Mouse (Mus musculus) cortical plate, adult 2 months (tissue): ENCODE data around the gene Gp5. TPM values are rescaled to one million over a fixed set of nuclear protein-coding genes. Genes with fewer than 3 reads are reported as not detected.
"Not testable (repeated sequence)": the region's sequence is repeated elsewhere in the genome, so short reads cannot be mapped to it uniquely, and the experiment has no call there.

Experiments used
- H3K27ac ChIP-seq: fragments of 200-500 bp; 2 replicates; pipeline ENCODE4 v1.5.1; 2012; ENCODE audit warnings: low read length, control low read depth, inconsistent platforms; ENCODE audit not compliant: insufficient read depth
- H3K4me1 ChIP-seq: fragments of 200-500 bp; 2 replicates; pipeline ENCODE4 v1.6.1; 2011; ENCODE audit warnings: low read length; ENCODE audit not compliant: control insufficient read depth, insufficient read depth
- H3K4me3 ChIP-seq: fragments of 200-500 bp; 2 replicates; pipeline ENCODE4 v1.5.1; 2011; ENCODE audit warnings: mild to moderate bottlenecking, low read length, control low read depth; ENCODE audit not compliant: insufficient read depth
- CTCF ChIP-seq: fragments of 200-500 bp; IDR thresholded peaks from 2 replicates; pipeline ENCODE4 v1.5.1; 2011; ENCODE audit warnings: mild to moderate bottlenecking, control low read depth, low read length; ENCODE audit not compliant: insufficient read depth; ENCODE audit errors: extremely low read depth
- POLR2A ChIP-seq: fragments of 200-500 bp; IDR thresholded peaks from 2 replicates; pipeline ENCODE4 v1.6.1; 2011; ENCODE audit warnings: mild to moderate bottlenecking, low read length, control low read depth; ENCODE audit not compliant: insufficient read depth; ENCODE audit errors: extremely low read depth
- polyA plus RNA-seq: library from polyadenylated mRNA; depleted of rRNA; stranded (reverse); fragments of >200 nt; gene quantifications from 2 replicates; pipeline ENCODE4 v1.2.3, GENCODE M21; 2012; rRNA removed

Gene Gp5
- polyA plus RNA-seq: 0.84 and 1.2 TPM in 2 replicates

GRCm38 (mm10) chr16:30310647-30311046, at the start of gene Gp5:
TSS of gene Gp5 (minus strand) at chr16:30310779.
- Histone ChIP-seq H3K4me3 (peak within 1 kb of the TSS; percentile 29), H3K4me1 (no peaks in the 10 kb centered on the region), H3K27ac (no peak within 1 kb of the TSS)
- TF ChIP-seq CTCF (no peak), POLR2A (no peak)

- H3K4me3 ChIP-seq, H3K4me1 ChIP-seq, H3K27ac ChIP-seq: not testable (repeated sequence)
Observed at GRCm38 (mm10) chr16:30353489-30353888, 42.9 kb upstream of the Gp5 start.

GRCm38 (mm10) chr16:30314236-30314635, 3.7 kb upstream of the Gp5 start:
- Histone ChIP-seq H3K27ac (no peak overlapping the region), H3K4me3 (no peak overlapping the region), H3K4me1 (no peaks in the 10 kb centered on the region)
- no peak for TF ChIP-seq CTCF
- TF ChIP-seq POLR2A: no peak

- Histone ChIP-seq H3K4me1 (no peaks in the 10 kb centered on the region), H3K27ac (no peak overlapping the region), H3K4me3 (no peak overlapping the region; the same call in 1 of the 2 replicates)
- TF ChIP-seq CTCF (no peak), POLR2A (no peak)
Observed at GRCm38 (mm10) chr16:30310171-30310515, 436 bp downstream of the Gp5 start.

GRCm38 (mm10) chr16:30309395-30310170, 996 bp downstream of the Gp5 start:
- no peaks in the 10 kb centered on the region for H3K4me1 ChIP-seq
- TF ChIP-seq CTCF (no peak), POLR2A (peak; percentile 11; the same call in 1 of the 2 replicates)
- peak overlapping the region; percentile 29 for H3K4me3 ChIP-seq
- no peak overlapping the region for H3K27ac ChIP-seq

- Histone ChIP-seq H3K4me3 (peak overlapping the region; percentile 29), H3K4me1 (no peaks in the 10 kb centered on the region), H3K27ac (no peak overlapping the region)
- TF ChIP-seq POLR2A (peak; percentile 55), CTCF (no peak)
Observed at GRCm38 (mm10) chr16:30308616-30309394, 1.8 kb downstream of the Gp5 start.

- Histone ChIP-seq H3K27ac (no peak overlapping the region), H3K4me1 (no peaks in the 10 kb centered on the region), H3K4me3 (peak overlapping the region; percentile 29)
- TF ChIP-seq POLR2A (no peak), CTCF (no peak)
Observed at GRCm38 (mm10) chr16:30307961-30308615, 2.5 kb downstream of the Gp5 start.

GRCm38 (mm10) chr16:30307306-30307705, 3.3 kb downstream of the Gp5 start:
- Histone ChIP-seq H3K4me3 (no peak overlapping the region), H3K4me1 (no peaks in the 10 kb centered on the region), H3K27ac (no peak overlapping the region)
- TF ChIP-seq CTCF (no peak), POLR2A (no peak)

GRCm38 (mm10) chr16:30306102-30306501, 4.5 kb downstream of the Gp5 start:
- H3K27ac ChIP-seq: no peak overlapping the region
- TF ChIP-seq CTCF: no peak
- no peak for TF ChIP-seq POLR2A
- H3K4me3 ChIP-seq: no peak overlapping the region
- no peaks in the 10 kb centered on the region for H3K4me1 ChIP-seq

- TF ChIP-seq POLR2A (no peak), CTCF (no peak)
- Histone ChIP-seq H3K4me3 (no peak overlapping the region), H3K27ac (no peak overlapping the region), H3K4me1 (no peaks in the 10 kb centered on the region)
Observed at GRCm38 (mm10) chr16:30304236-30304635, 6.3 kb downstream of the Gp5 start.
